Mouse (Mus musculus): ENCODE measurements at regions not wholly inside any gene's neighbourhood (a gene's known extent, or its start where the extent isn't known, plus 50 kb on each side); places are given as distances from the start of the nearest gene placed in this dataset.

GRCm38 (mm10) chr11:79765396-79765795 lies 174.4 kb downstream of the Rab11fip4 start:
- no peak for DNase-seq (ENCODE audit: low spot score in 2 of 2)

- DNase-seq (ENCODE audit: low spot score in 2 of 2) = no peak
Measured at GRCm38 (mm10) chr11:79764026-79764425, 173.0 kb downstream of the Rab11fip4 start.

- DNase-seq (ENCODE audit: low spot score in 2 of 2) = no peak
Measured at GRCm38 (mm10) chr11:79762654-79763053, 171.6 kb downstream of the Rab11fip4 start.

- no peak for DNase-seq (ENCODE audit: low spot score in 2 of 2)
Measured at GRCm38 (mm10) chr11:79762027-79762426, 171.0 kb downstream of the Rab11fip4 start.

GRCm38 (mm10) chr11:79760533-79760932 lies 169.5 kb downstream of the Rab11fip4 start:
- no peak for DNase-seq (ENCODE audit: low spot score in 2 of 2)

DNA sequence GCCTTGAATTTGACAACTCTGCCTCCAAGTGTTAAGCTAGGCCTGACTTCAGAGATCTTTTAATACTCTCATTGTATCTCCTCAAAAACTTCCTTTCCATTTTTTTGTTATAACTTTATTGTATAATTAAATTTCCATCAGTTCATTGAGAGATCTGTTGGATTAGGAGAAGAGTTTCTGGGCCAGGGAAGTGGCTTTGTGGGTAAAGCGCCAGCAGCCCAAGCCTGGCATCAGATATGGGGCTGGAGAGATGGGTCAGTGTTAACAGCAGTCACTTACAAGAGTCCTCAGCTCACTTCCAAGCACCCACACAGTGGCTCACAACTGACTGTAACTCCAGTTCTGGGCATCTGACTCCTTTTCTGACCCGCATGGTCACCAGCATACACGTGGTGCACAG lies 167.3 kb downstream of the Rab11fip4 start:
- DNase-seq (ENCODE audit: low spot score in 2 of 2) = no peak

GRCm38 (mm10) chr11:79757513-79758071 lies 166.6 kb downstream of the Rab11fip4 start:
- DNase-seq (ENCODE audit: low spot score in 2 of 2) = no peak

- no peak for DNase-seq (ENCODE audit: low spot score in 2 of 2)
Measured at GRCm38 (mm10) chr11:79756305-79756846, 165.4 kb downstream of the Rab11fip4 start.

DNA sequence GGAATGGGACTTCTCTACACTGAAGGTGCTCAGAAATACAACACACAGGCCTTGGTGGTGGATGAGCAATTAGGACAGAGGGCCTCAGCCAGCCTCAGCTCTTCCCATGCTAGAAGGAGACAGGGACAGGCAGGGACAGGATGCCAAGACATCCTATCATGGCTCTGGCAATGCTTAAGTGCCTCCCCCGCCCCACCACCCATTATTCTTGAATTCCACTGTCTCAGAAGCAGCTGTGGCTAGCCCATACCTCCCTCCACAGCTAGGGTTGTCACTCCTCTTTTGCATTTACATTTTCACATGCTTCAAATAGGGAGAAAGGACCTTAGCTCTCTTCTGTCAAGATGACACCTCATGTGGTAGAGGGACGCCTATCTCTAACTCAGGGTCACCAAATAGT lies 162.5 kb downstream of the Rab11fip4 start:
- no peak for DNase-seq (ENCODE audit: low spot score in 2 of 2)

DNA sequence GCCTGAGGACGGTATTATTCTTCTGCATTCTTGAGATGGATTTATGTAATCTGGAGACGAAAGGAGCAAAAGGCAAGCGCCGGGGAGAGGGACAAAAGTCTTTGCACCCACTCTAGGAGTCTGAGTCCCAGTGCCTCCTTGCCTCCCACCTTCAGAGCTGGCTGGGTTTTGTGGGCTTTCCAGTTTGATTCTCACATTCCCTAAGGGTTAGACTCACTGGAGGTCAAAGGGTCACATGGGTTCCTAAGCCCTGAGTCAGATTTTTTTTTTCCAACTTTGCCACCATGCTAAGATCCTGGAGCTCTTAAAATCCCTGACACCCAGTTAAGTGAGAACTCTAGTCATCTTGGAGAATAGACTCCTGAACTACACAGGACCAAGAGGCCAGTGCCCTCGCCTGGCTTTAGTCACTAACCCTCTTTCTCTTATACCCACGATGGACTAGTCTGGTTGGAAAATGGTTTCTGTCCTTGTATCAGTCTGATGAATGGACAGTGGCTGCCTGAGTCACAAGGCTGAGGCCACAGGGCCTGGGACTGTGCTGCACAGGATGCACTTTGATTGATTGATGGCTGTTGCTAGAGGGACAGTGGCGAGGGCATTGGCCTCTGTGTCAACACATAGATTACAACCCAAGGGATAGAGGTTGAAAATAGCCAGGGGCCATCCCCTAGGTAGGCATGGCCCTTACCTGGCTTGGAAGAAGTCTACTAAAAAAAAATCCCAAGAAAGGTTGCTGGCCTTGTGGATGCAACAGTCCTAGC lies 161.9 kb downstream of the Rab11fip4 start:
- no peak for DNase-seq (ENCODE audit: low spot score in 2 of 2)

- DNase-seq (ENCODE audit: low spot score in 2 of 2) = no peak
Measured at GRCm38 (mm10) chr11:79751751-79752716, 161.0 kb downstream of the Rab11fip4 start.

GRCm38 (mm10) chr11:79750943-79751342 lies 159.9 kb downstream of the Rab11fip4 start:
- no peak for DNase-seq (ENCODE audit: low spot score in 2 of 2)

GRCm38 (mm10) chr11:79749755-79750434 lies 158.9 kb downstream of the Rab11fip4 start:
- DNase-seq (ENCODE audit: low spot score in 2 of 2) = no peak

- no peak for DNase-seq (ENCODE audit: low spot score in 2 of 2)
Measured at GRCm38 (mm10) chr11:79749141-79749540, 158.1 kb downstream of the Rab11fip4 start.

DNA sequence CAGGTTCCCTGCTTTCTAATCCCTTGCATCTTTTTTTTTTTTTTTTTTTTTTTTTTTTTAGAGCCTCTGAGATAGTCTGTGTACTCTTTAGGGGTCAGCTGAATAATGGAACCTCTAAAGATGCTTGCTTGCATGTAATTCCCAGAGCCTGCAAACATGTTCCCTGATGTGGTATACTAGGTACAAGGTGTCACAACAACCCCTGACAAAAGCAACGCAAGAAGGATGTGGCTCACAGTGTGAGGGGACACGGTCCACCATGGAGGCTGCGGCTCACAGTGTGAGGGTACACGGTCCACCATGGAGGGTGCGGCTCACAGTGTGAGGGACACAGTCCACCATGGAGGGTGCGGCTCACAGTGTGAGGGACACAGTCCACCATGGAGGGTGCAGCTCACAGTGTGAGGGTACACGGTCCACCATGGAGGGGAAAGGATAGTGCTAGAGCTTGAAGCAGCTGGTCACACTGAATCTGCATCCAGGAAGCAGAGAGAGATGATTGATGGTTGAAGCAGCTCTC lies 157.7 kb downstream of the Rab11fip4 start:
- no peak for DNase-seq (ENCODE audit: low spot score in 2 of 2)

DNA sequence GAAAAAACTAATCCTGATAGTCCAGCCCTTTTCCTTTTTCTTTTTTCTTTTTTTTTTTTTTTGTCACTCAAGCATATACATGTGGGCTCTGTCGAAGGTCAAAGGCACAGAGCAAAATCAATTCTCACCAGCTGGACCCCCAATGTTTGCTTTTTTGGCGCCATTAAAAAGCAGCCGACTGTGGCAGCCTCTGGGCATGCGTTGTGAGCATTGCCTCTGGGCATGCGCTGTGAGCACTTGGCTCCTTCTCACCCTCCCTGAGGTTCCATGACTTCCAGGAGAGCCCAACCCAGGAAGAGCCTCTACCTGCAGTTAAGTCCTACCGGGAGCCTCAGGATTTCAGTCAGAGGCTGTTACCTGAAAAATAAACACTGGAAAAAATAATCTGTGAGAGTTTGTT lies 156.8 kb downstream of the Rab11fip4 start:
- no peak for DNase-seq (ENCODE audit: low spot score in 2 of 2)
